Mouse (Mus musculus): ENCODE data around the gene Ppp1r3e.
A peak's percentile ranks its signal among the peaks of the same experiment; 100 is the strongest.

Ppp1r3e gene

GRCm38 (mm10) chr14:54883154-54884021 lies 6.0 kb upstream of the Ppp1r3e start, which contains the start of the genes Bcl2l2 and Gm20521:
TSS of gene Bcl2l2 (plus strand) at chr14:54883377.
TSS of gene Gm20521 (plus strand) at chr14:54883441.
- peak; percentile 91 for DNase-seq (ENCODE audit: low read depth, low spot score)

DNA sequence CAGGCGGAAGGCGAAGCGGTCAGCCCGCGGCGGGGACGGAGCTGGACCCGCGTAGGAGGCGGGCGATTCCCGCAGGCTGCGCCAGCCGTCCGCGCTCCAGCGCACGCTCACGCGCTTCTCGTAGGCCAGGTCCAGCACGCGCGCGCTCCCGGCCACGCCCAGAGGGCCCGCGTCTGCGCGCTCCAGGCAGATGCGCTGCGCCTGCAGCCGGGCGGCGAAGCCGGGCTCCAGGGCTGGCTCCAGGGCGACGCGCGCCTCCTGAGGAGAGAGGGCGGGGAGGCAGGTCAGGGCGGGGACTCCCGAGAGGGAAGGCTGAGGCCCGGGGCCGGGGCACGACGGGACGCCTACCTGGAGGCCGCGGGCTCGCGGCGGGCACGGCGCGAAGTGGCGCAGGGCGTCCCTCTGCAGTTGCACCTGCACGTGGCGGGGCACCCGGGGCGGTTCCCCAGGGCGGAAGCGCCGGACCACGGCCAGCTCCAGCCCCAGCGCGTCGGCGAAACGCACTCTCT lies 757 bp downstream of the Ppp1r3e start:
- DNase-seq (ENCODE audit: low read depth, low spot score) = peak; percentile 93

DNA sequence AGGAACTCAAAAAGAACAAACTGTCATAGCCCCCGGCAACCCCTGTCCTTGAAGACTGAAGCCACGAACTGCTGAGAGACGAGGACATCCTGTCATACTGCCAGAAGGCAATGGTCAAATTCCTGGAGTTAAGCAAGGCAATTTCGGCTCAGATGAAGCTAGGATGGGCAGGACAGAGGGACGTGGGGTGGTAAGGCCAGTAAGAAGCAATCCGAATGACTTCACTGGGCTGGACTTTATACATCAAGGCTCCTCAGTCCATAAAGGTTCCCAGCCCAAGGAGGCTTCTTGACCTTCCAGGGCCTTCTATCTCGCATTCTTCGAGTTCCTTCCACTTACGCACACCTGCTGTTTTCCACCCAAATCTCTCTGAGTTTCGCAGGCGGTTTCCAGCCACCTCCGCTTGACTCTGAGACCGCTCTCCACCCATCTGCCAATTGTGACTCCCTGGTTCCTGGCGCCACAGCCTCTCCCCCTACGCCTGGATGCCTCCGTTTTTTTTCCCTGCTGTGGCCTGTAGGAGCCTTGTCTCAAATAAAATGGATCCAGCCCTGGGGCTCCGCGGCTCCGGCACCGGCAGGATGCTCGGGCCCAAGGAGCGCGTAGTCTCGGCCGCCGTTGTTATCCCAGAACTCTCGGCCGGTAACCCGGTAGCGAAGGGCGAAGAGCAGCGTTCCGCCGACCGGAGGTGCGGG lies 1.4 kb downstream of the Ppp1r3e start:
- no peak for DNase-seq (ENCODE audit: low read depth, low spot score)

GRCm38 (mm10) chr14:54874165-54874564 lies 3.2 kb downstream of the Ppp1r3e start:
- DNase-seq (ENCODE audit: low read depth, low spot score) = no peak

DNA sequence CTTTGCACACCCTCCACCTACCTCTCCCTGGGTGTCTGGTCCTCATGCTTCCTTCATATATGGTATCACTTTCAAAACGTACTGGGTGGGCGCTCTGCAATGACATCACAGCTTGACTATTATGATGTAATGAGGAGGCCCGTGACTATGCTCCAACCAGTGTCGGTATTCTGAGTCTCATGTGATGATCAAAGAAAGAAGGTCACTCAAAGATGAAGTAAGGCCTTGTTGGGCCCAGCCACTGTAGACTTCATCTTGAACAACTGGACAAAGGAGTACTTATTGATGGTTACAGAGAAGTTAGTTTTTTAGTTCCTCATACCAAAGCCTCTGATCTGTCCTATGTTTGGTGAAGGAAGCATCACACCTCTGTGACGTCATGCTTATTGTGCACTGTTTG lies 6.5 kb downstream of the Ppp1r3e start, which contains the start of gene Homez:
Homez (minus strand) TSS at position 101 of the 400 bp plus-strand sequence.
- no peak for DNase-seq (ENCODE audit: low read depth, low spot score)

- no peak for DNase-seq (ENCODE audit: low read depth, low spot score)
Observed at GRCm38 (mm10) chr14:54868026-54868425, 9.3 kb downstream of the Ppp1r3e start.

GRCm38 (mm10) chr14:54866936-54867335 lies 10.4 kb downstream of the Ppp1r3e start:
- no peak for DNase-seq (ENCODE audit: low read depth, low spot score)

DNA sequence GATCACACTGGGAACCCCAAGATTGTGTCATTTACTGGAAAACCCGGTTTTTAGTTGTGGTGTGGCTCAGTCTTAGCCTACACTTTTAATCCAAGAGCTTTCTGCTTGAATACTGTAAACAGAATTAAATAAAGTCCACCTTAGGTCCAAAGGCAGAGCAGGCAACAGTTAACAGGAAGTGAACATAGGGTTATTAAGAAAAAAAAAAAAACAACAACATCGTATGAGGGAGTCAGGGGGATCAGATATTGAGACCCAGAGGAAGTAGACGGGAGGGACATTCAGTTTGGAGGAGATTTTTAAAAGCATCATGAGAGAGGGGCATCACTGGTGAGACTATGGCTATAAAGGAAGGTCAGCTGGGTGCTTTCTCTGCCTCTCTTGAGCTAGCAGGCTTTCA lies 11.1 kb downstream of the Ppp1r3e start:
- no peak for DNase-seq (ENCODE audit: low read depth, low spot score)

GRCm38 (mm10) chr14:54865626-54866025 lies 11.7 kb downstream of the Ppp1r3e start:
- DNase-seq (ENCODE audit: low read depth, low spot score) = no peak

DNA sequence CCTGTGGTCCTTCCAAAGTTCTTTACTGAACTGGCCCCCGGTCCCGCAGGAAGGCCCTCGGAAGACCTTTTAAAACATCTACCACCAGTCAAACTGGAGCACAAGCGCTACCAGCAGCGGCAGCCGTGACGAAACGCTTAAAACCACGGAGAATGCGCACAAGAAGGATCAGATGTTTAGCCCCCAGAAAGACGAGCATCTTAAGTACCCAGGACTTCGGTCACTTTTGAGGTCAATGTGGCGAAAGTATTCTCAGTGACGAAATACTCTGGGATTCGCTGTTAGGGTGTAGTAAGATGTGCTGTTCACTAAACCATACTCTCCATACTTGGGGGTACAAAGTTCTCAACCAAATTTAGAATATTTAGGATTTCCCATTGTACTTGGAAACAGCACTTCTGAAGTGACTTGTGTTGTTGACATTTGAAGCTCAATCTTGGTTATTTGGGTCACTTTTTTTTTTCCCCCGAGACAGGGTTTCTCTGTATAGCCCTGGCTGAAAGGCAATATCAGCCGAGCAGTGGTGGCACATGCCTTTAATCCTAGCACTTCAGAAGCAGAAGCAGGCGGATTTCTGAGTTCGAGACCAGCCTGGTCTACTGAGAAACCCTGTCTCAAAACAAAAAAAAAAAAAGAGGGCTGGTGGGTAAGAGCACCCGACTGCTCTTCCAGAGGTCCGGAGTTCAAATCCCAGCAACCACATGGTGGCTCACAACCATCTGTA lies 12.9 kb downstream of the Ppp1r3e start:
- DNase-seq (ENCODE audit: low read depth, low spot score) = no peak

DNA sequence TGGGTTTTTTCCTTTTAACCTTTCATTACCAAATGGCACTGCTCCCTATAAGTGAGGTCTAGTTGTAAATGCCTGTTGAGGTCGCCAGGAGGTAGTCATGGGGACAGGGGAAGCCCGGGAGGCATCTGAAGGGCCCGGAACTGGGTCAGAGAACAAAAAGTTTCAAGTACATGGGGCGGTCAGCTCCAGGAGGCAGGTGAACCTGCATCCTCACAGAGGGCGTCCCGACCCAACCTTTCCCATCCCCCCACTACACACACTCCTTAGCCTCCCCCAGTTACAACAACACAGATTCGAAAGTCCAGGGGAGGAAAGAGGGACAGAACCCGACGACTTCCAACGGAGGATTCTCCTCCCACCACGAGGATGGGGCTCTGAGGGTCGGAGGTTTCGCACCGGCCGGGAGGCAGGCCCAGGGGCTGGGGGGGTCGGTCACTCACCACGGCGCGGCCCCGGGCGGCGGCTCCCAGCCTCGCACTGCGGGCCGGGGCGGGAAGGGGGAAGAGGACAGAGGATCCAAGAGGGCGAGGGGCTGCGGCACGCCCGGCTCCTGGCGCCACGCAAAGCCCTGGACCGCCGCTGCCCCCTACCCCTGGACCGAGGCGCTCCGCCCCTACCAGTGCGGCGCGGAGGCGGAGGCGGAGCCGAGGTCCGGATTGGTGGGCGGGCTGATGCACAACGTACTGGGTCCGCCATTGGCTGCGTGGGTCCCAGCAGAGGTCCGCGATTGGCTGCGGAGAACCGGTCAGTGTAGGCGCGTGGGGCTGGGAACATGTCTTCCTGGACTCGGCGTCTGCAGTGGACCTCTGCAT lies 13.6 kb downstream of the Ppp1r3e start:
- DNase-seq (ENCODE audit: low read depth, low spot score) = peak; percentile 94

DNA sequence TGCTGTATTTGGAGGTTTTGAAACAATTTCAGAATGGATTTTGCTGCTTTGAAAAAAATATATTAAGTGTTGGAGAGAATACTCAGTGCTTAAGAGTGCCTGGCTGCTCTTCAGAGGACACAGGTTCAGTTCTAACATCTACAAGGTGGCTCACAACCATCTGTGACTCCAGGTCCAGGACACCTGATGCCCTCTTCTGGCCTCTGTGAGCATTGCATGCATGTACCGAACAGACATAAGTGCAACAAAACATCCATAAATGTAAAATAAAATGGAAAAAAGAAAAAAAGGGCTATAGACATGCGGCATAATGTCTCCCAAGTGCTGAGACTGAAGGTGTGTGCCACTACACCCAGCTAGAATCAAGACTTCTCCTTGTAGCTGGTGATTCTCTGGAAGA lies 16.8 kb downstream of the Ppp1r3e start:
- DNase-seq (ENCODE audit: low read depth, low spot score) = peak; percentile 52

- no peak for DNase-seq (ENCODE audit: low read depth, low spot score)
Observed at GRCm38 (mm10) chr14:54857891-54858290, 19.5 kb downstream of the Ppp1r3e start.

DNA sequence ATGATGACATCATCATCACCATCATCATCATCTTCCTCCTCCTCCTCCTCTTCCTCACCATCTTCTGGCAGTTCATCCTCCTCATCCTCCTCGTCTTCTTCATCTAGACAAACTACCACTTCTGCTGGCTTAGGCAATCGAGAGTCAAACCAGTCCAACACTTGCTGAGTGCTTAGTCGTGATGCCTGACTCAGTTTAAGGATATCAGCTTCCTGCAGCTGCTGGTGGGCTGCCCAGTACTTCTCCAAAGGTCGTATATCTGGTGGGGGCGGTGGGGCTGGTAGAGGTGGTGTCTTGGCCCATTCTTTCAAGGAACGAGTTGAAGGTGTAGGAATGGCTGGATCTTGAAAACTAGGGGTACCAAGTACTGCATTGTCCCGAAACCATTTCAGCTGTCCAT lies 20.6 kb downstream of the Ppp1r3e start:
- no peak for DNase-seq (ENCODE audit: low read depth, low spot score)

DNA sequence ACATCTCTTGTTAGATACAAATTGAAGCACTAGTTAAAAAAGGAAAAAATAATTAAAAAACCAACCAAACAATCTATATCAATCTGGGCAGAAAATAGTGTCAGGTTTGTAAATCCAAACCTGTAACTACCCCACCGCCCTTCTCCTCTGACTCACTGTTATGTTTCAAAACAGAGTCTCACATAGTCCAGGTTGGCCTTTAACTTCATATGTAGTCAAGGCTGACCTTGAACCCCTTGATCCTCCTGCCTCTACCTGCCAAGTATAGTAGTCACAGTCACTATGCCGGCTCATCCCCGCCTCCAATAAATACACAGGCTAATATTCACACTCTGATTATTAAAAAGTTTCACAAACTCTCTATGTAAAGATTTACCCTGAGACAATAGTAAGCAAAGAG lies 21.6 kb downstream of the Ppp1r3e start:
- no peak for DNase-seq (ENCODE audit: low read depth, low spot score)

GRCm38 (mm10) chr14:54843461-54843860 lies 33.9 kb downstream of the Ppp1r3e start:
- DNase-seq (ENCODE audit: low read depth, low spot score) = peak; percentile 66

DNA sequence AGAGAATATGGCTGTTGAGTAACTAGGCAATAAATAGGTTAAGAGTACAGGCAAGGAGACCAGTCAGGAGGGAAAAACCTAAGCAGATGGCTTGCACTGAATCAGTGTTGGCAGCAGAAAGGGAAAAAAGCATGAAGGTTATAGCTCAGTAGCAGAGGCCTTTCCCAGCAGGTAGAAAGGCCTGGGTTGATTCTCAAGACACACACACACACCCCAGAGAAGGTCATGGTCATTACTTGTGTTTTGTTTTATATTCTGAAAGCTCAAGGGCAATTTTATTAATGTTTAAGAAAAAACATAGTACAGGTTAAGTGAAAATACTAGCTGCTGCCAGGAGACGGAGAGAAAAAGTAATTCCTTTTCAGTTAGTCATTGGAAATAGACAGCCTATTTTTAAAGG lies 53.6 kb downstream of the Ppp1r3e start:
- no peak for DNase-seq (ENCODE audit: low read depth, low spot score)
